Mouse (Mus musculus) inflammation-experienced regulatory T-cells, adult 6 months (primary cell): ENCODE data around the gene Nub1. TPM values are rescaled to one million over a fixed set of nuclear protein-coding genes. Genes with fewer than 3 reads are reported as not detected.
"Not testable (repeated sequence)": the region's sequence is repeated elsewhere in the genome, so short reads cannot be mapped to it uniquely, and the experiment has no call there.

Experiments
- ATAC-seq: one replicate; pipeline ENCODE4 v1.8.0; 2017
- polyA plus RNA-seq, 3 experiments: library from polyadenylated mRNA; unstranded; fragments of 100-300 nt; shearing (Covaris generic); gene quantifications; one replicate each; pipeline ENCODE4 v1.2.1; 2017

Gene Nub1
- polyA plus RNA-seq, result 10 to 100 TPM; 63.3 to 79.7 (median 76.0) TPM

DNA sequence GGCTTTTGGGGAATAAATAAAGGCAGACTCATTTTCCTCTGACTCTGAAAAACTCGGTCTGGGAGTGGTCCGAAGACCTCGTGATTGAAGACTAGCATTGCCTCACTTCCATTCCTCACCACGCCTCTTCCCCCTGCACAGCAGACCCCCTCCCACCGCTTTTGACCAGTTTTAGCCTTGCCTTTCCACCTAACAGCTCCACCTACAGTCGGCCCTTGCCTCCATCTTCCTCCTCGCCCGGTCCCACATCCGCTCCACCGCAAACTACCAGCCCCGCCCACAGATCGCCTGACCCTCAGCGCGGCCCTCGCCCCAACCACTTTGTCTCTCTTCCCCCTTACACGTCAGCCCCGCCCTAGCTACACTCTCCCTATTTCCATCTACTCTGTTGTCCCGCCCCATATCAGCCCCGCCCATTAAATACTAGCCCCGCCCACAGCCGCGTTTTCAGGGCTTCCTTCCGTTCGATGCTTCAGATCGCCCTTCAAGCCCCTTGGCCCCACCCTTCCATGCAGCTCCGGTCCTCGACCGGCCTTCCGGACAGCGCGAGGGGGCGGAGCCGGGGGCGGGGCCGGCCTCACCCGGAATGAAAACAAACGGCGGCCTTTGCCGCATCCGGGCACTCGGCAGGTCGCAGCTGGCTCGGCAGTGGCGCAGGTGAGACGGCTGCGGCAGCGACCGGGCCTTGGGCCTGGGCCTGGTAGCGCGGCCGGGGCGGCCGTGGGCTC lies at the start of gene Nub1:
TSS of gene Nub1 (plus strand) at position 167 of the 728 bp plus-strand sequence.
- ATAC-seq, result peak; percentile 78

DNA sequence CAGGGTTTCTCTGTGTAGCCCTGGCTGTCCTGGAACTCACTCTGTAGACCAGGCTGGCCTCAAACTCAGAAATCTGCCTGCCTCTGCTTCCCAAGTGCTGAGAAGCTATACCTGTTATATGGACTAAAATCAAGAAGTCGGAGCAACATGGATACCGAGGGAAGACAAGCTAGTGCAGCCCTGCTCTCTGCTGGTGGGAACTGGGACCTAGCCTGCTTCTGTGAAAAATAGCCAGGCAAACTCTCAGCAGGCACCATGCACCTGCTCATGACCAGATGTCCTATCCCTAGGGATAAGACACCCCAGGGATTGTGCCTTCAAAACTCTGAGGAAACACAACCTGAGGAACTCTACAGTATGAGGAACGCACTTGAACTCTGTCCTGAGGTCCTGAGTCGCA lies 48.3 kb upstream of the Nub1 start:
- no peak for ATAC-seq

DNA sequence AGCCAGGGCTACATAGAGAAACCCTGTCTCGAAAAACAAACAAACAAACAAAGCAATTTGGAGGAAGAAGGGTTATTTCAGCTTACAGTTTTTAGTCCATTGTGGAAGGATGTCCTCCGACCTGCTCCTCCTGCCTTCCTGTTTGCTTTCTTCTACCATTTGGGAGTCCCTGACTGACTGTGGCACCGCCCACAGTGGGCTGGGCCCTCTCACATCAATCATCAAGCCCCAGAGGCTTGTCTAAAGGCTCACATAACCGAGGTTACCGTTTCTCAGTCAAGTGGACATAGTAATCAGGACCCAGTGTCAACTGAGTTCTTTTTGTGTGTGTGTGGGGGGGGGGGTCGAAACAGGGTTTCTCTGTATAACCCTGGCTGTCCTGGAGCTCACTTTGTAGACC lies 47.2 kb upstream of the Nub1 start:
- ATAC-seq, result no peak

DNA sequence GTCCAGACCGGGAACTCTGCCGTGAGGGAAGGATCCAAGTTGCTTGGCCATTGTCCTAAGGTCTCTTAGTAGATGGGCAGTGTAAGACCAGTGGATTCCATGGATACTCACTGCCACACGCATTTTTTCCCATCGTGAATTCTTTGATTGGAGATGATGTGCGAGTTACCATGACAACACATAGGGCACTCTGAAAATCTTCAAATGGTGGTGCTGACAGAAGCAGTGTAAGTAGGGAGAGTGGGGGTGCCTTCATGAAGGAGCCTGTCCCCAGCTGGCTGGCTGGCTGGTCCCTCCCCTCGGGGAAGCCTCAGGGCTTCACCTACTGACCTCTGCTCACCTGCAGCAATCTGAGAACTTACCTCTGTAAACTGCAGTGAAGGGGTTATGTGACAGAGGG lies 46.3 kb upstream of the Nub1 start:
- no peak for ATAC-seq

DNA sequence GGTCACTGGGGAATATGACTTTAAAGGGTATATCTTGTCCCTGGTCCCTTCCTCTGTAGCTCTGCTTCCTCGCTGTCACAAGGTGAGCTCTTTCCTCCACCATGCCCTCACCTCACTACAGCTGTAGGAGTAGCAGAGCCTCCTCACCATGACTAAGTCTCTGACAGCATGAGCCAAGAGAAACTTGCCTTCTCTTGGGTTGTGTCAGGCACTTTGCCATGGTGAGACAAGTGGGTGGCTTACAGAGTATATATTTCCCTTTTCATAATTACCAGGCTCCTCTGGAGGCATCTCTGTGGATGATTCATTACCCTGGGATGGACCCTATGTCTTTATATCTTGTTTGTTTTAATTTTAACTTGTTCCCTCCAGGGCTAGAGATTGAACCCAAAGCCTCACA lies 39.9 kb upstream of the Nub1 start:
- ATAC-seq, result no peak

DNA sequence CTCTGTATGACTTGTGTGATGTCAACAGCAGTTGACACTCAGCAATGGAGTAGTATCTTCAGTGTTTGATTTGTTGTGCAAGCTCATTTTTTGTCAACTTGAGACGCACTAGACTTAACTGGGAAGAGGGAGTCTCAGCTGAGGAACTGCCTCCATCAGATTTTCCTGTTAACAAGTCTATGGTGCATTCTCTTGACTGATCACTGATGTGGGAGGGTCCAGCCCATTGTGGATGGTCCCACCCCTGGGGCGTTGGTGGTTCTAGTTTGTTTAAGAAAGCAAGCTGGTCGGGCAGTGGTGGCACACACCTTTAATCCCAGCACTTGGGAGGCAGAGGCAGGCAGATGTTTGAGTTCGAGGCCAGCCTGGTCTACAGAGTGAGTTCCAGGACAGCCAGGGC lies 36.1 kb upstream of the Nub1 start:
- ATAC-seq, result no peak

DNA sequence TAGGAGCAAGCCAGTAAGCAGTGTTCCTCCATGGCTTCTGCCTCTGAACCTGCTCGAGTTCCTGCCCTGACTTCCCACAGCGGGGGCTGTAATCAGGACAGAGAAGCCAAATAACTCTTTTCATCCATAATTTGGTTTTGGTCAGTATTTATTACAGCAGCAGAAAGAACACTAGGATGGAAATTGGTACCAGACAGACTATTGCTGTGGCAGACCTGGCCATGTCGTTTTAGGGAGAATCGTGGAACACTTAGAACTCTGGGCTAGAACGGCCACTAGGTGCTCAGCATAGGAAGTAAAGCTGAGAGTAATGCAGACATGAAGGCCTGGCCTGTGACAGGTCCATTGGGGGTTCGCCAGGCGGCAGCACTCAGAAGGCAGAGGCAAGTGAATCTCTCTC lies 35.6 kb upstream of the Nub1 start:
- no peak for ATAC-seq

DNA sequence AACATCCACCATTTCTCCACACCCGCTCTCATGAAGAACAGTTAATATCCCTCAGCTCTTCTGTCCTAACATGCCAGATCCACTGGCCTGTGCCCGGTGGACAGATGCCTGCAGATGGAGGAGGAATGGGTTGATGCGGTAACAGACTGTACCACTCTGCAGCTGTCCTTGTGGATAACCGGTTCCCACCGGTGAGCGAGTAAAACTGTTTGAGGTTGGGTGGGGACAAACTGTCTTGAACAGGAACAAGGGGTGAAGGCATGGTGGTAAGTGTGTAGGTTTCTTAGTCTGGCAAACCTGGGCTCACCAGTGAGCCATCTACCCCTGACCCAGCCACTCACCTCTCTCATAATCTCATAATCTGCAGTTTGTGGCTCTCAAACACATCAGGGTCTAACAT lies 34.0 kb upstream of the Nub1 start:
- no peak for ATAC-seq

DNA sequence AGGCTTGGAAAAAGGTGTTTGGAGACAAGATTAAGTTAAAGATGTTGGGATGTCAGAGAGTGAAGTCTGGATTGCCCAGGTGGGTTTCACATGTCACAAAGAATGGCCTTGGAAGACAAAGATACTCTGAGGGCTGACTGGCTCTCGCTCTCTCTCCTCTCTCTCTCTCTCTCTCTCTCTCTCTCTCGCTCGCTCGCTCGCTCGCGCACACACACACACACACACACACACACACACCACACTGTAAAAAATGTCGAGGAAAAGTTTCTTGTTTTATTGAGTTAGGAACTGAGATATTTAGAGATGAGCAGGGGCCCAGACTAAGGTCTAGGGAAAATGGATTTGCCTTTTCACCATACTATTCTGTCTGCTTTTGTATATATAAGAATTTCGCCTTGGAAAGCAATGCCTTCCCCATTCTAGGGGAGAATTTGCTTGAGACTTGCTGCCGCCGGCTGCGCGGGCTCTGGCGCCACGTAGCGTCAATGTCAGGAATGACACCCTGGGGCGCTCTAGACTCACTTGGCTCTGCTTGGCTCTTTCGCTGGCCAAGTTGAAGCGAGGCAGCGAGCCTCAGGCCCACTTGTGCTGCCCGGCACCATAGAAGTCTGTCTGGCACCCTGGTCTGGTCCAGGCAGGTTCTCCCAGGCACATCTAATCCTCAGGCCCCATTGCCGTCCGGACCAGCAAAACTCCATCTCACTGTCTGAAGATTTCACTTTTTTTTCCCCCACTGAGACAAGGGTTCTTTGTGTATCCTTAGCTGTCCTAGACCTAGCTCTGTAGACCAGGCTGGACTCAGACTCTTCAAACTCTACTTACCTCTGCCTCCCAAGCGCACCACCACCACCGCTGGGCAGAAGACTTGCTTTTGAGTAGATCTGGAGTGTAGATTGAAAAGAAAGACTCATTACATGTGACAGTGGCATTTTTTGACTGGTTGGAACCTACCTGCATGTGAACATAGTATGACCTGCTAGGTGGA lies 33.3 kb upstream of the Nub1 start:
- ATAC-seq, result peak; percentile 70

DNA sequence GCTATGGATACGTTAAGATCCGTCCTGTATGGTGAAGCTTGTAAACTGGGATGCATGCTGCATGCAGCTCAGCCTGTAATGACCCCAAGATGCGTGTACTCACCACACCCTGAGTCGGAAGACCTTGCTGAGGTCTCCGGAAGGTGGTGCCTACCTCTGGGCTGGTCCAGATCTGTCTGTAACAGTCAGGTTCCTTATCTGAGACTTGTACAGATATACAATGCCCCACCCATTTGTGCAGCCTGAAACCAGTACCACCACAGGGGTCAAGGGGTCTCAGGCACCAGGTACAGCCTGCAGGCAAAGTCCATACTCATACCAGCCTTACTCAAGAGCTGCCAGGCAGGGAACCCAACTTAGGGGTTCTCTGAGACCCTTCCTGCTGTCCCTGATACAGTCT lies 32.6 kb upstream of the Nub1 start:
- no peak for ATAC-seq

DNA sequence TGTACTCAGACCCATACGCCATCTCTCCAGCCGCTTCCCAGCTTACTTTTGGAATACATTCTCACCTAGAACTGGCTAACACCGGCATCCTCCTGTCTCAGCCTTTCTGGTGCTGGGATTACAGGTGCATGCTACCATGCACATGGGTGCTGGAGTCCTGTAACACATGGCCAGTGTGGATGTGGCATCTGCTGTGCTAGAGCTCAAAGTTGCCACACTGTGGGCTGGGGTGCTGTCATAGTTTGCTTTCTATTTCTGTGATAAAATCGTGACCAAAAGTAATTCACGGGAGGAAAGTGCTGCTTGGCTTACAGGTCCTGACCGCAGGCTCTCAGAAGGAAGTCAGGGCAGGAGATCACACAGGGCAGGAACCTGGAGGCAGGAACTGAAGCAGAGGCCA lies 30.8 kb upstream of the Nub1 start:
- no peak for ATAC-seq

DNA sequence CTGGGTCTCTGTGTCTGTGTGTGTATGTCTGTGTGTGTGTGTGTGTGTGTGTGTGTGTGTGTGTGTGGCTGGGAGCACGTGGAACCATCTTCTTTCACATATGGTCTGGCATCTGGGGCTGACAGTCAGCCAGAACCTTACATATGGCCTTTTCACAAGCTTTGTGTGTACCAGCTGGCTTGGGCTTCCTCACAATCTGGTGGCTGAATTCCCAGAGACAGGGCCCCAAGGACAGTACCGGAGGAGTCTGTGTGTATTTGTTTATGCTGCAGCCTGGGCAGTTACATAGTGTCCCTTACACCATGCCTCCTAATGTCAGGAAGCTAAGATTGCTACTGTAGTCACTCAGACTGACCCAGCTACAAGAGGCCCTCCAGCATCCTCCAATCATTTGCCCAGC lies 28.2 kb upstream of the Nub1 start:
- no peak for ATAC-seq

DNA sequence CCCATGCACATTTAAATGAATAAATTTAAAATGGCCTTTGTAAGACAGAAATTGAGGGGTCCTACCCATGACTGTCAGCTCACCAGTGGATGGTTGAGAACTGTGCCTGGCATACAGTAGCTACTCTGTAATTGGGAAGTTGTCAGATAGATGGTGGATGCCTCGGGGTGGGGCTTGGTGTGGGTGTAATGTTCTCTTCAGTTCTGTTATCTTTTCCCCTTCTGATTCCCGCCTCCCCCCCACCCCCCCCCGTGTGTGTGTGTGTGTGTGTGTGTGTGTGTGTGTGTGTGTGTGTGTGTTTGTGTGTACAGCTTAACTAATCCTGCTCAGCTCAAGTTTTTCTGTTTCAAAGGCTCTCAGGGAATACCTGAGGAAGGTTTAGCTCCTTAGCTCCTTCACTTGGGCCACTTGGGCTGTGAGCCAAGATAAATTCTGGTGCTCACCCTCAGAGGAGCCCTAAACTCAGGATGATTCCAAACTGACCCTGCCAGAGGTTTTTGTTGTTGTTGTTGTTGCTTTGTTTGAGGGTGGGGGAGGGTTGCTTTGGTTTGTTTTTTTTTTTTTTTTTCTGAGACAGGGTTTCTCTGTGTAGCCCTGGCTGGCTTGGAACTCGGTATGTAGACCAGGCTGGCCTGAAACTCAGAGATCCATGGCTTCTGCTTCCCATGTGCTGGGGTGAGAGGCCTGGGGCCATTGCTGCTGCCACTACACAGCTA lies 25.5 kb upstream of the Nub1 start:
- ATAC-seq, result no peak

DNA sequence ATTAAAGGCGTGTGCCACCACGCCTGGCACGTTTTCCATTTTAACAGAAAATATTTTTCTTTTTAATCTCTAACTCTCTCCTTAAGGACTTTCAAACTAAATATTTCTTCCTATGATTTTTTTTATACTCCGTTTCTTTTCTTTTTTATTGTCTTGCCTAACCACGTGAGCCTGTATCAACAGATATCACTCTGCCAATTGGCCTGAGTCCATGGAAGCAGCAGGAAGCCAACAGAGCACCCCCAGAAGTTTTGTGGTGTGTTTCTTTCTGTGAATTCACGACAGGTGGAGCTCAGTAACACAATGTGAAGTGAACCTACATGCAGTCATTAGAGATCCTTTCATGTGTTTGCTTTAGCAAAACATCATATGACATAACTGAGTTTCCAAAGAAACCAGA lies 23.9 kb upstream of the Nub1 start:
- ATAC-seq, result no peak

DNA sequence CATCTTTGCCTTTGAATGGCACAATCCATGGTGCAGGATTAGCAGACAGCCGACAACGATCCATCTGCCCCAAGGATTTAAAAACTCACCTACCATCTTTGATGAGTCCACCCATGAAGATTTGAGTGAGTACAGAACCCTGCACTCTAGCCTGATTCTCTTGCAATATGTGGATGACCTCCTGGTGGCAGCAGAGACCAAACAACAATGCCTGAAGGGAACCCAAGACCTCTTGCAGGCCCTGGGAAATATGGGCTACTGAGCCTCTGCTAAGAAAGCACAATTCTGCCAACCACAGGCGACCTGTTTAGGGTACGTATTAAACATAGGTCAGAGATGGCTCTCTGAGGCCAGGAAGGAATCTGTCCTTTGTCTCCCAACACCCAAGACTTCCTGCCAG lies 11.1 kb upstream of the Nub1 start:
- peak; percentile 90 for ATAC-seq

DNA sequence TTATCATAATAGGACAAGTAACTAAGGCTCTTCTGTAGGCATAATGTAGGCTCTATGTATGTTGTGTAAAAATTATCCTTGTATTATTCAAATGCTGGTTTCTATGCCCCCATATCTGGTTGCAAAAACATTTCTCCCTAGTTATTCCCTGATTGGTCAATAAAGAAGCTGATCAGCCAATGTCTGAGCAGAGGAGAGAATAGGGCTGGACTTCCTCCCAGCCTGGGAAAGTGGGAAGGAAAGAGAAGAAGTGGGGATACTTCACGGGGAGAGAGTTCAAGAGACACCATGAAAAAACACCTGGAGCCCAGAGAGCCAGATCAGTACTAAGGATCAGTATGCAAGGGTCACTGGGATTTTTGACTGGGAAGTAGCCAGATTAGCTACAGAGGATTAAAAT lies 3.9 kb upstream of the Nub1 start:
- no peak for ATAC-seq

DNA sequence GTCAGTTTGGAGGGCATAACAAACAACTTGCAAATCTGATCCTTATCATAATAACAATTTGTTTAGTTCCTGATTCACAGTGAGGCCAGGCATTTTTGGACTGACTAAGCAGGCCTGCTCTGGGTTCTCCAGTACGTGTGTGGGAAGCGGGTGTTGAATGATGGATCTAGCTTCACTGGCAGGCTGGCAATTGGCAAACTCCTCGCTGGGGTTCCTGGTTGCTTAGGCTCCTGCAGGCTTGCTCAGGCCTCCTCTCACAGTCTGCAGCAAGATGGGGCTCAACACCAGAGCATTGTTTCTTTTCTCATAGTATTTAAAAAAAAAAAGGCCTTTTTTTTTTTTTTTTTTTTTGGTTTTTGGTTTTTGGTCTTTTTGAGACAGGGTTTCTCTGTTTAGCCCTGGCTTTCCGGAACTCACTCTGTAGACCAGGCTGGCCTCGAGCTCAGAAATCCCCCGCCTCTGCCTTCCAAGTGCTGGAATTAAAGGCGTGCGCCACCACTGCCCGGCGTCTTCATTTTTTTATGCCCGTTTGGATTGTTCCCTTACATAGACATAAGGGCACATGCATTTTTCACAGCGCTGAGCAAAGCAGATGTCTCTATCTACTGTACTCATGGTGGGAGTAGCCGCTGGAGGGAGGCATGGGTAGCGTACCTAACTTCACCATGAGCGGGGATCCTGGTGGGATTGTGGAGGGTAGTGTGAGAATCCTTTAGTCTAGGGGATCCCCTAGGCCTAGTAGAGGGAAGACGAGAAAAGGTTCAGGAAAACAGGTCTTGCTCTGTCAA lies 560 bp upstream of the Nub1 start:
- peak; percentile 26 for ATAC-seq

DNA sequence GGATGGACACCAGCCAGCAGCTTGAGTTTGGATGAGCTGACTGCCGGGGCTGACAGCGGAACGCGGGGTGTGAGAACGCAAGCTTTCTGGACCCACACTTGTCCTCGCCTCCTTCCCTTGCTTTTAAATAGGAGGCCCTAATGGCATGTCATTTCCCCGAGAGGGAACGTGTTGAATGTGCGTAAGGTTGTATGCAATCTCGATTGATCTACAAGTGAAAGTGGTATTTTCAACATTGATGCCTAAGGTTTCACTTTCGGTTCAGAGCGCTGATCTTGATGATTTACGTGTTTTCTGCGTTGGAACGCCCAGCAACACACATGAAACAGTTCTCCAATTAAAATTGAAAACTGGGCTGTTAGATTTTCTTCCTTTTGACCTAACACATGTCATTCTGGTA lies 844 bp downstream of the Nub1 start:
- ATAC-seq, result peak; percentile 51

DNA sequence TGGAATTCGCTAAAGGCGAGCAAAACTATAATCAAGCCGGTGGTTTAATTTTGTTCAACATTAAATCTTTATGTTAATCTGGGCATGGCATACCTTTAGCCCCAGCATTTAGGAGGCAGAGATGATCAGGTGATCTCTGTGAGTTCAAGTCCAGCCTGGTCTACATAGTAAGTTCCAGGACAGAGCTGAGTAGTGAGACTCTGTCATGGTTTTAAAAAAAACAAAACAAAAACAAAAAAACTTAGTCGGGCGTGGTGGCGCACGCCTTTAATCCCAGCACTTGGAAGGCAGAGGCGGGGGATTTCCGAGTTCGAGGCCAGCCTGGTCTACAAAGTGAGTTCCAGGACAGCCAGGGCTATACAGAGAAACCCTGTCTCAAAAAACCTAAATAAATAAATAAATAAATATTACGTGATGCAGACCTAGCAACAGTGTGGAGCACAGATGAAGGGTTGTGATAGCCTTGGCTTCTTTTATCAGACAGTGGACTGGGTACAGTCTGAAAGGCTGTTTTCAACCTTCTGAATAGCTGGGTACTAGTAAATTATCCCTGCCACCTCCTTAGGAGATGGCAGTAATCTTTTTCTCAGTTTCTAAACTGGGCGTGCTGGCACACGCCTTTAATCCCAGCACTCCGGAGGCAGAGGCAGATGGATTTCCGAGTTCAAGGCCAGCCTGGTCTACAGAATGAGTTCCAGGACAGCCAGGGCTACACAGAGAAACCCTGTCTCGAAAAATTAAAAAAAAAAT lies 1.5 kb downstream of the Nub1 start:
- not testable (repeated sequence) for ATAC-seq

DNA sequence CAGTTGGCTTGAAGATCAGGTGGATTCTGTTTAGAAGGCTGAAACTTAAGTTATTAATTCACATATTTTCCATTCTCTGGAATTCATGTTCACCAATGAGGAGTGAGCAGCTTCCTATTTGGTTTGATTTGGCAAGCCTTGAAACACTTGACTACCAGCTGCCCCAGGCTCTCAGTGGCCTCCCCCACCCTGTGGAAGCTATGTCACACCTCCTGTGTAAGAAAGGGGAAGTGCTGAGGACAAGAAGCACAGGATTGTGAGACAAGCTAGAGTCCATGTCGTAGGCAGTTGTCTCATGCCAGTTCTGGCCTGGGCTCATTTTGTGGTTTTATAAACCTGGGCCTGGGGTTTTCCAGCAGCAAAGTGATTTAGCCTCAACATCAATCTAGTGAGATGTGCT lies 2.4 kb downstream of the Nub1 start:
- ATAC-seq, result no peak

DNA sequence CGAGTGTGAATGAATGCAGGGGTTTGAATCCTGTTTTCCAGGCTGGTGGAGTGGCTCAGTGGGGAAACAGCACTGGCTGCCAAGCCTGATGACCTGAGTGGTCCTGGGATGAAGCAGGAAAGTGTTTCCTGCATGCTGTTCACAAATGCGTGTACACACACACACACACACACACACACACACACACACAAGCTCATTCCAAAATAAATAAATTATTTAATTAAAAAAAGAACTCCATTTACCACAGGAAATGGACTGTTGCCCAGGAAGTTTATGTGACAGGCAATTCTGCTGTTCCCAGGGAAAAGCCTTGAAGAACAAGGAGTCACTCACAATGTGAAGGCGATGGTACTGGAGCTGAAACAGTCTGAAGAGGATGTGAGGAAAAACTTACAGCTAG lies 11.4 kb downstream of the Nub1 start:
- no peak for ATAC-seq

DNA sequence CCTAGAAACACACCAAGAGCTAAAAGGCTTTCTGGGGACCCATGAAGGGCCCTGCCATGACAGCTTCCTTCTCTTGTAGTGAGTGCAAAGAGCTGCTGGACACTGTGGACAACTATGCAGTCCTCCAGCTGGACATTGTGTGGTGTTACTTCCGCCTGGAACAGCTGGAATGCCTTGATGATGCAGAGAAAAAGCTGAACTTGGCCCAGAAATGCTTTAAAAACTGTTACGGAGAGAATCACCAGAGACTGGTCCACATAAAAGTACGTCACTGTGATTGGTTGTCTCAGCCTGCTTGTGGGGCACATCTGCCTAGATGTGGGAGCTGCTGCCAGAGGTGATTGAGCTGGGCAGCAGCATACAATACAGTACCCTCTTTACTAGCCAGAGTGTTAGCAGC lies 15.9 kb downstream of the Nub1 start:
- no peak for ATAC-seq
